Mouse (Mus musculus) c-Kit-negative CD71-positive TER-119-positive erythroid progenitor cells, embryonic 14.5 days (primary cell): ENCODE data around the gene Gm42417.

ENCODE experiments used
- DNase-seq: peaks from one replicate; pipeline ENCODE4 v3.0.0-alpha.2; 2013; ENCODE audit warnings: low read depth, low spot score

Gm42417 gene

GRCm38 (mm10) chr1:36539186-36539585, at the start of gene Gm42417:
Gene Gm42417 (minus strand): TSS chr1:36539429.
- no peak for DNase-seq

GRCm38 (mm10) chr1:36587860-36588259, 48.6 kb upstream of the Gm42417 start:
- DNase-seq, result no peak

- DNase-seq, result no peak
Observed at GRCm38 (mm10) chr1:36586288-36586687, 47.1 kb upstream of the Gm42417 start.

- no peak for DNase-seq
Observed at GRCm38 (mm10) chr1:36583408-36584116, 44.3 kb upstream of the Gm42417 start.

- no peak for DNase-seq
Observed at GRCm38 (mm10) chr1:36582211-36582610, 43.0 kb upstream of the Gm42417 start.

GRCm38 (mm10) chr1:36581260-36581659, 42.0 kb upstream of the Gm42417 start:
- DNase-seq, result no peak

- no peak for DNase-seq
Observed at GRCm38 (mm10) chr1:36580384-36581207, 41.4 kb upstream of the Gm42417 start.

- no peak for DNase-seq
Observed at GRCm38 (mm10) chr1:36579974-36580383, 40.8 kb upstream of the Gm42417 start.

GRCm38 (mm10) chr1:36576991-36577675, 37.9 kb upstream of the Gm42417 start:
- no peak for DNase-seq

GRCm38 (mm10) chr1:36575347-36575746, 36.1 kb upstream of the Gm42417 start:
- DNase-seq, result no peak

GRCm38 (mm10) chr1:36574196-36574955, 35.1 kb upstream of the Gm42417 start:
- DNase-seq, result no peak

GRCm38 (mm10) chr1:36573524-36573923, 34.3 kb upstream of the Gm42417 start:
- no peak for DNase-seq

- no peak for DNase-seq
Observed at GRCm38 (mm10) chr1:36572709-36573108, 33.5 kb upstream of the Gm42417 start.

GRCm38 (mm10) chr1:36572140-36572700, 33.0 kb upstream of the Gm42417 start:
- DNase-seq, result no peak

GRCm38 (mm10) chr1:36571627-36572026, 32.4 kb upstream of the Gm42417 start:
- no peak for DNase-seq

- DNase-seq, result no peak
Observed at GRCm38 (mm10) chr1:36570320-36570719, 31.1 kb upstream of the Gm42417 start.

GRCm38 (mm10) chr1:36569694-36570276, 30.6 kb upstream of the Gm42417 start:
- DNase-seq, result no peak

- DNase-seq, result no peak
Observed at GRCm38 (mm10) chr1:36568776-36569175, 29.5 kb upstream of the Gm42417 start.

GRCm38 (mm10) chr1:36567818-36568603, 28.8 kb upstream of the Gm42417 start:
- no peak for DNase-seq

- DNase-seq, result no peak
Observed at GRCm38 (mm10) chr1:36566425-36566824, 27.2 kb upstream of the Gm42417 start.
